Mouse (Mus musculus): ENCODE data around the gene Fbl.
A peak's percentile ranks its signal among the peaks of the same experiment; 100 is the strongest.

GRCm38 (mm10) chr7:28168320-28169115 lies 992 bp upstream of the Fbl start:
- TF ChIP-seq CTCF (IDR thresholded peaks at IDR 0.05; ENCODE audit: low read depth) (peak; percentile 72), EP300 (IDR thresholded peaks at IDR 0.05; ENCODE audit: low read depth) (no peak)
